Mouse (Mus musculus) spleen, embryonic (tissue): ENCODE measurements around the gene AI837181.

Experiments
- CTCF ChIA-PET: fragments of 350-600 bp; sonication (Branson Sonifier 250); formaldehyde crosslinking; loops from one replicate; lab custom pipeline; 2022; lab: Charles Lee

Gene AI837181

DNA sequence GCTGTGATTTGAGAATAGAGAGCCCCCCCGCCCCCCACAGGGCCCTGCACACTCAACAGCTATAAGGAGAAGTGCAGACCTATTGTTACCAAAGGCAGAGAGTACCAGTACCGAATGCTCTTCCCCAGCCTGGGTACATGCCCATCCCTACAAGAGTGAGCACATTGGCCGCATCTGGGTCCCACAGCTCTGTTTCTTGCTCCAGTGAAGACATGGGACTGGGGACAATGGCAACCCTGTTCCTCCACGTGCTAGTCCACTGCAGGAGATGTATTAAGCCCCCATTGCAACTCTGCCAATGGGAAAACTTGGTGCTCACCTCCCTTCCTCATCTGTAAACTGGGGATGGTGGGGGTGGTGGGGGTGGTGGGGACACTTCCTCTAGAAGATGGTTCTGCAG lies 11.1 kb upstream of the AI837181 start:
- CTCF ChIA-PET, result no interaction called here

DNA sequence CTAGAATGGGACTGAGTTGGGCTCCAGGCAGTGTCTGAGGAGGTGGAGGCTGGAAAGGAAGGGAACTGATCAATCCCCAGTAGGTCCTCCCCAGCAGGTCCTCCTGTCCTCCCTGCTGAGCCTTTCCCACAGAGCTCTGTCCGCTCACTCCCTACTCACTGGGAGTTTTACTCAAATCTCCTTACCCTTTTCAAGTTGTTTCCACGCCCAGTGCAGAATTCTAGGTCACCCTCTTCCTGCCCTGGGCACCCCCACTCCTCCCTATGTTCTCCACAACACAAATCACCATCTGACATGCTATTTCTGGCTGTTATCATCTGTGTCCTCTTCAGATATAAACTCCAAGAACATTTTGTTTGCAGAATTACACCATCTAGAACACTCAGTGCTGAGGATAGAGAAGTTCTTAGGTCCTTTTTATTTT lies 10.4 kb upstream of the AI837181 start:
- CTCF ChIA-PET, result no interaction called here

DNA sequence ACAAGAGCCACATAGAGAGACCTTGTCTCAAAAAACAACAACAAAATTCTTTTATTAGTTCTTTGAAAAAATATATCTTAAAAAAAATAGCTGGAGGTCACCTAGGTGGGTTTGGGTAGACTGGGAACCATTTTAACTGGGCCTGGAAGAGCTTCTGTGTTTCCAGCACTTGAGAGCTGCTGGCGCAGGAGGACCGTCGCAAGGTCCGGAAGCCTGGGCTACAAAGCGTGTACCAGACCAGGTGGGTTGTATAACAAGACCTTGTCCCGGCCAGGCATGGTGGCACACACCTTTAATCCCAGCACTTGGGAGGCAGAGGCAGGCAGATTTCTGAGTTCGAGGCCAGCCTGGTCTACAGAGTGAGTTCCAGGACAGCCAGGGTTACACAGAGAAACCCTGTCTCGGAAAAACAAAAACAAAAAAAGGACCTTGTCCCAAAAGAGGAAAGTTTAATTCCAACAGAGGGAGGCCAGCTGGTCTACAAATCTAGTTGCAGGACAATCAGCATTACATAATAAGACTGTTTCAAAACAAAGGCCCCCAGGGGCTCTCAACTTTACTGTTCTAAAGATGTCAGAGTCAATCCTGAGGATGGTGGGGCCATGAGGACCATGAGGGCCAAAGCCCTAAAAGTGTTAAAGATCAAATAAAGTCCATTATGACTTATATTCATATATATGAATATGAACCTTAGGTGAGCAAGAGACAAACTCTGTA lies 6.0 kb upstream of the AI837181 start:
- CTCF ChIA-PET, result no interaction called here

DNA sequence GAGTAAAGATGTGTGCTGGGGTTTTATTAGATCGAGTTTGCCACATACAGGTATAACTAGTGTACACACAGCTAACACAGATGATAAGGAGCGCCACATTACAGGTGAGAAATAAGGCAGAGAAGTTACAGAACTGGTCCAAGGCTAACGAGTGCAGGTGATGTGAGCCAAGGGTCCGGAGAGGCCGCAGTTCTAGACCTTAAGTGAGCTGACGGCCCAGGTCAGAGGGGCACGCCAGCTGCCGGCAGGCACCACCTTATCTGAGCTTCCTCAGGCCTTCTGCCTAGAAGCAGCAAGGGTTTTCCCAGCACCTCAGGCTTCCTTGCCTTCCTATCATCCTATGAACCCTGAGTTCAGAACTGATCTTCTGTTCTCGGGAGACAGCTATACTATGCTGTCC lies 5.3 kb upstream of the AI837181 start:
- CTCF ChIA-PET, result no interaction called here

DNA sequence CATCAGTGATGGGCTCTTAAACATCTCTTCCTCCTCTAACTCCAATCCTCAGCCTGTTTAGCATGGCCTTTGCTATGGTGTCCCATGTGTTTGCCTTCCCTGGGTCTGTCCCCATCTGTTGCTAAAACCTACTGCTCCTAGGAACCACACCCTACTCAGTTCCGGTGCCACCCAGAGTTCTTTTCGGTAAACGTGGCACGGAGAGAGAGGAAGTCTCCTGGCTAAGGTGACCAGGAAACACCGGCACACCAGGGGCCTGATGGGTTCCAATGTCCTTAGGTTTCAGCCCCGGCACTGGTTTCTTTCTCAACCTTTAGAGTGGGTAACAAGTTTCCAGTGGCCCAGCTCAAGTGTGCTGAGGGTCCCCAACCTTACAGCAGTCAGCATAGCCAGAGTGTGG lies 4.4 kb upstream of the AI837181 start:
- CTCF ChIA-PET, result no interaction called here

DNA sequence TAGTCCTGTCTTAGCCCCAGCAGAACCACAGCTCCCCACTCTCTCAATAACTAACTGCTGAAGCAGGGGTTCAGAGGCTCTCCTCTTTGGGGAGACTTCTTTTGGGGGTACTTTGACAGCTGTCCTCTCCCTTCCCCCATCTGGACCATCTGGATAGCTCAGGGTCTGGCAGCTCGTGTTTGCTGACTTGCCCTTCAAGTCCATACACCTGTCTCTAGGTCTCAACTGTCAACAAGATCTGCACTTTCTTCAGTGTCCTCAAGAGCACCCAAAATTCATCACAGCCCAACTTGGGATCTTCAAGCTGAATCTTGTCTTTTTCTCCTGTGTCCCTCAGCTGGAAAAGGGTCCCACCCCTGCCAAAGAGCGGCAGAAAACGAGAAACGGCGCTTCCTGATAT lies 3.2 kb upstream of the AI837181 start:
- CTCF ChIA-PET, result interaction anchor here (1.0 kb wide), 1 partner anchor 13 kb away, joined by 3 read pairs; no protein-coding TSS in a partner anchor

DNA sequence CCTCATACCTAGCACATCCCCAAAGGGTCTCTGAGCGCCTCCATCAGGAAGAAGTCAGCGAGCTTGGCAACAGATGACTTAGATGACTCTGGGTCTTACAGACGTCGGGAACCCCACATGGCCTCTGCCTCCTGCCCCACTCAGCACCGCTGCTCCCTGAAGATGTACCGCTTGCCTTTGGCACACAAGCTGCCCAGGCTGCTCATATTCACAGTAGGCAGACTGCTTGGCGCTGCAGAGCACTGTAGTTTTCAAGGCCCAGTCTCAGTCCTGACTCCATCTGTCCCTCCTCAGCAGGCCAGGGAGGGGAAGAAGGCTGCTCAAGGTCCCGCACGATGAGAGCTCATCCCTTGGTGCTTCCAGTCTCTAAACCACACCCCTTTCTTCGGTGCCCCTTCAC lies 2.7 kb upstream of the AI837181 start:
- CTCF ChIA-PET, result interaction anchor here (1.0 kb wide), 1 partner anchor 13 kb away, joined by 3 read pairs; no protein-coding TSS in a partner anchor

DNA sequence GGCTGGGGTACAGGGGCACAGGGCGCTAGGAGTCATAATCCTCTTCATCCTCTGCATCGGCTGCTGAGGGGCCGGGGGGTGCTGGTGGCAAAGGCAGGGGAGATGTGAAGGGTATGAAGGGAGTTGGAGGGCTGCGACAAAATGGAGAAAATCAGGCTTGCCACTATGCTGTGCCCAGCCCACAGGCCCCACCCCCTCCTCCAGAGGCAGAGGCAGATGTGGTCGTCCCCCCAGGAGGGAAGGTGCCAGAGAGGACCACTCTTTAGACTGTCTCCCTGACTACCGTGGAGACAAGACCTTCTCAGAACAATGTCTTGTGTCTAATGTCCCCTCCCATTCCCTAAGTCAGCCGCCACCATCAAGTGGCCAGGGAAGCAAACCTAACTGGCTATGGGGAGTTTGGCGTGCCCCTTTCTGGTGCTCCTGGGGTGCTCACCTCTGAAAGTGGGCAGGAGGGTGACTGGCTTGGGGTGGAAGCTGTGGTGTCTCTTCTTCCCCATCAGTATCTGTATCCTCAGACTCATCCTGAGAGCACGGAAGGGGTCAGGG lies 2.0 kb upstream of the AI837181 start:
- CTCF ChIA-PET, result no interaction called here

DNA sequence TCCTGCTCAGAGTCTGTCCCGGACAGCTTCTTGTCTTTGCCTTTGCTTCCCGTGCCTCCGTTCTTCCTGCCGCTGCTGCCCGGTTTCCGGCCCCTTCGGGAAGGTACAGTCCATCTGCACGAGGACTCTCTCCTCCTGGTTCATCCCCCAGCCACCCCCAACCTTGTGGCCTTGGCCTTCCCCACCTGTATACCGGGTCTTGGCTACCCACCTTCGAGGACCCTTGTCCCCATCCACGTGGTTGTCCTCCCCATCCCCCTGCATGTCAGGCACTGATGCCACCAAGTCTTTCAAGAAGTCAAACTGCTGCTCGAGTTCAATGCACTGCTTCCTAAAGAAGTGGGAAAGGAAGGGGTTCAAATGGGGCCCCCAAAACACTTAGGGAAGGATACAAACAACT lies 1.4 kb upstream of the AI837181 start:
- CTCF ChIA-PET, result interaction anchor here (1.3 kb wide), 1 partner anchor 16 kb away, joined by 5 read pairs; no protein-coding TSS in a partner anchor

DNA sequence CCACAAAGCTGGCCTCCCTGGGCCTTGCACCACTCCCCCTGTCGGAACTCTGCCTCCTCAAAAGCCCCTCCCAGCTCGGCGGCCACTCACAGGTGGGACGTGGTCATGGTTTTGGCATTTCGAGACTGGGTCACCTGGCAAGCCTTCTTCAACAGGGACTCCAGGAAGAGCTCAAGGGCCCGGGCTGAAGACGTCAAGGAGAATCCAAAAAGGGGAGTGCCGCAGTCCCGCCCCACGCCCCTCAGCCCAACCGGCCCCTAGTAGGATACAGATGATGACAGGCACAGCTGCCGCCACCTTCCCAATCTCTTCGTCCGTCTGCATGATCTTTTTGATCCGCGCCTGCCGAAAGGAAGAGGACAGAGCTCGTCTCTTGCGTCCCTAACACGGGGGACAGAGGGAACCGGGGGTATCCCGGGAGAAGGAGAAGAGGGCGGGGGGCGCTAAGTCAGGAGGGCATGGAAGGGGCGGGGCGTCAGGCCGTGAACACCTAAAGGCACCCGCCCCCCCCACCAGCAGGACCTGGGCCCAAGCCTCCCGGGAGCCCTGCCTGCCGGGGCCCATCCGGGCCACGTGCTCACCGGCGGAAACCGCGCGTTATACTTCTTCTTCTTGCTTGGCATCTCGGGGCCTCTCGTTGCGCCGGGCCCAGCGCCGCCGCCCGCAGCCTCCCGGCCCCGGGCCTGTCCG lies 707 bp upstream of the AI837181 start:
- CTCF ChIA-PET, result interaction anchor here (0.6 to 1.3 kb wide), 3 partner anchors 17 to 27 kb away, joined by 3 to 6 read pairs (median 5); no protein-coding TSS in a partner anchor

DNA sequence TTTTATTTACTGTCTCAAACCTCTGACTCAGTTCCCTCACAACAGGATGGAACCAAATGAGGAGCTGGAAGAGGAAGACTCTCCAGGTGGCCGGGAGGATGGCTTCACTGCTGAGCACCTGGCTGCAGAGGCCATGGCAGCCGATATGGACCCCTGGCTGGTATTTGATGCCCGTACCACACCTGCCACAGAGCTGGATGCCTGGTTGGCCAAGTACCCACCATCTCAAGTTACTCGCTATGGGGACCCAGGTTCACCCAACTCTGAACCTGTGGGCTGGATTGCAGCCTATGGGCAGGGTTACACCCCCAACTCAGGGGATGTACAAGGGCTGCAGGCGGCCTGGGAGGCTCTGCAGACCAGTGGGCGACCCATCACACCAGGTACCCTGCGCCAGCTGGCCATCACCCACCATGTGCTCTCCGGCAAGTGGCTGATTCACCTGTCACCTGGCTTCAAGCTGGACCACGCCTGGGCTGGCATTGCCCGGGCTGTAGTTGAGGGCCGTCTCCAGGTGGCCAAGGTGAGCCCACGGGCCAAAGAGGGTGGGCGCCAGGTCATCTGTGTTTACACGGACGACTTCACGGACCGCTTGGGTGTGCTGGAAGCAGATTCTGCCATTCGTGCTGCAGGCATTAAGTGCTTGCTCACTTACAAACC lies 1.1 kb downstream of the AI837181 start:
- CTCF ChIA-PET, result no interaction called here

DNA sequence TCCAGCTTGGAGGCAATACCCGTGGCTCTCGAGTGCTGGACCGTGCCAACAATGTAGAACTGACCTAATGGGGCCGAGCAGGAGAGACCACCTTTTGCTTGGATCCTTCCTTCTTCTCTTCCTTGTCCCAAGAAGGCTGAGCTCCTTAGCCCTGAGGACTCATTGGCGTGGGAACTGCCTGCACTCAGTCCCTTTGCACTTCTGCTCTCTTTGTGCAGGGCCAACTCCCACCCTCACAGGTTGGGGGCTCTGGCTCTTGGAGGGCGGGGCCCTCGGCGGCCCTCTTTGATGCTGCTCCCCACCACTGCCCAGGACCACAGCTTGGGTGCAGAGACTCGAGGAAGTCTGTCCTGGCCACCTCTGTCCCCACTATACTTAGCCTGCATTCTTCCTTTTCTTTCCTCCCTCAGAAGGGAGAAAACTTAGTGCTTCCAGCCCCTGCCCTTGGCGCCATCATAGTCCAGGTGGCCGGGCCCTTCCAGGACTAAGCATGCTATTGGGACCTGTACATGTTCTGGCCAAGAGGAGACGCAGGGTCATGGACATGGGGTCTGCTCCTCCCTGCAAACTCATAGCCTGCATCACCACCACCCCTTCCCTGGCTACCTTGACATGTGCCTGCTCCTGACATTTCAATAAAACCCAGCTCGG lies 1.8 kb downstream of the AI837181 start:
- CTCF ChIA-PET, result interaction anchor here (0.6 kb wide), 1 partner anchor 318 kb away, joined by 3 read pairs; no protein-coding TSS in a partner anchor

DNA sequence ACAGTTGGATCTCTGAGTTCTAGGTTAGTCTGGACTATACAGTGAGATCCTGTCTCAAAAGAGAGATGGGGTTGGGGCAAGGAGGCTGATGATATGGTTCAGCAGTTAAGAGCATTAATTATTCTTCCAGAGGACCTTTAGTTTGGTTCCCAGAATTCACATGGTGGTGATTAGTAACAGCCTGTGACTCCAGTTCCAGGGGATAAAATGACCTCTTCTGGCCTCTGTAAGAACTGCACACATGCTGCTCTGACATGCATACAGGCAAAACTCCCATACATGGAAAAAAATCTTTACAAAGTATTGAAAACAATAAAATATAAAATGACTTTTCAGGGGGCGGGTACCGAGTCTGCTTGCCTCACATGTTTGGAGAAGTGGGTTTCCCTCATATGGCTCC lies 3.1 kb downstream of the AI837181 start:
- CTCF ChIA-PET, result interaction anchor here (0.7 kb wide), 1 partner anchor 549 kb away, joined by 8 read pairs; no protein-coding TSS in a partner anchor

DNA sequence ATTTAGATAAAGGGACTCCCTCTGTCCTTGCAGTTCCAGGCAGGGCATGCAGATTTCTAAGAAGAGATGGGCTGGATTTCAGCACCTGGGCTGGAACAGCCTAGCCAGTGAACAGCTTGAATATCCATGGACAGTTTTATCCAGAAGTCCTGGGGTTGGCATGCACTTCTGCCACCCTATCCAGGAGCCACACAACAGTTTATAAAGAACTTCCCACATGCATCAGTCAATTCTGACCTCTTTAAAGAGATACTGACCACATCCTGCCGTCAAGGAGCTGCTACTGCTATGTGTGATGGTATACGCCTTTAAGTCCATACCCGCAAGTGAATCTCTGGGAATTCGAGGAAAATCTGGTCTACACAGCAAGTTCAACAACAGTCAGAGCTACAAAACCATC lies 4.3 kb downstream of the AI837181 start:
- CTCF ChIA-PET, result interaction anchor here (0.7 to 1.2 kb wide), 3 partner anchors 13 to 22 kb away, joined by 3 to 5 read pairs (median 4); no protein-coding TSS in a partner anchor

DNA sequence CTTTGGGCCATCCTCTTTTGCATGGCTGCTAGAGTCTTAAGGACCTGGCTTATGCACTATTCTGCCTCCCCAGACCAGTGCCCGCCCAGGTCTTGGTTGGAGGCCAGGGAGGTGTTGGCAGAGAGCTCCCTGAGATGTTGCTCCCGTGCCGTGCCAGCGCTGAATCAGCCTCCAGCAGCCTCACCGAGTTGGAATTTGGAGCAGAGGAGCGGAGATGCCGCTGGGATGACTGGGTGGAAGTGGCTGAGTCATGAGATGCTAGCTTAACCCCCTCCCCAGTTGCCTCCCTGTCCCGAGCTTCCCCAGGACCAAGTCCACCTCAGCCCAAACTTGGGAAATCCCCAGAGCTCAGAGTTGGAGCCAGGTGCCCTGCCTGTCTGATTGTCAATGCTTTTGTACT lies 4.9 kb downstream of the AI837181 start:
- CTCF ChIA-PET, result interaction anchor here (0.7 to 1.2 kb wide), 3 partner anchors 12 to 23 kb away, joined by 3 to 5 read pairs (median 4); no protein-coding TSS in a partner anchor

DNA sequence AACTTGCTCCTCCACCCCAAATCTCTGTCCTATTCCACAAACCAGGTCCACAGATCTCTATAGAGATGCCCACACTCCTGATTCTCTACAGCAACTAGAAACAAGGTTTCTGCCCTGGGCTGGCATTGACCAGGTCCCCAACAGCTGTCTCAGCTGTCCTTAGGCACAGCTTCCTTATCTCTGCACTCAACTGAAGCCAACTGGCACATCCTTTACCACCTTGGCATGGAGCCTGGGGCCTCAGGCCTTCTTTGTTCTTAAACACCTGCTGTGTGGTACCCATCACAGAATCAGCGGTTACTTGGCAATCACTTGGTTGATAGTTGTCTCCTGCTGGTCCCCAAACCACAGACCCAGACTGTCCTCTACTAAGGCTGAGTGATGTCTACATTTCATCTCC lies 5.5 kb downstream of the AI837181 start:
- CTCF ChIA-PET, result interaction anchor here (1.2 kb wide), 1 partner anchor 23 kb away, joined by 4 read pairs; no protein-coding TSS in a partner anchor

DNA sequence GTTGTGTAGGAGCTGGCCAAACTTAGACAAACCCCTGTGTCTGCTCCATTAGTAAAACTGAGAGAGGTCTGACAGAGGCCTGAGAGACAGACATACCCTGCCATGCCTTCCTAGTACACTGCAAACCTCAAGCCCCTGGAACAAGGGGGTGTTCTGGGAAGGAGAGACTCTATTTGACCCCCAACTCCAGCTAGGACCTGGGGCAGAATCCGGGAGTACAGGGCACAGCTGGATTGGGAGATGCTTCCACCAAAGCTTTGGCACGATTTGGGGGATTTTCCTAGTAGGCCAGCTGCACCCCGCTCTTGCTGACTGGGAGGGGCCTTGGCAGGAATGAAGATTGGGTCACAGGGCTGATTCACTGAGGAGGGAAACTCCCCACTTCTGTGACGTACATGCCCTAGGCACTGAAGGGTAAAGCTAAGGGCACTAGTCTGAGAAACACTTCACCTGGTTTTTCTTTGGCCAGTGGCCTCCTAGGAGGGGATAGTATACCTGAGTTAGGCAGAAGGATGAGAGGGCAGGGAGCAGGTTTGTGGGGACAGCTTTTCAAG lies 7.0 kb downstream of the AI837181 start:
- CTCF ChIA-PET, result interaction anchor here (2.5 kb wide), 1 partner anchor 56 kb away, joined by 9 read pairs; the partner anchor contains the start of gene Mus81

DNA sequence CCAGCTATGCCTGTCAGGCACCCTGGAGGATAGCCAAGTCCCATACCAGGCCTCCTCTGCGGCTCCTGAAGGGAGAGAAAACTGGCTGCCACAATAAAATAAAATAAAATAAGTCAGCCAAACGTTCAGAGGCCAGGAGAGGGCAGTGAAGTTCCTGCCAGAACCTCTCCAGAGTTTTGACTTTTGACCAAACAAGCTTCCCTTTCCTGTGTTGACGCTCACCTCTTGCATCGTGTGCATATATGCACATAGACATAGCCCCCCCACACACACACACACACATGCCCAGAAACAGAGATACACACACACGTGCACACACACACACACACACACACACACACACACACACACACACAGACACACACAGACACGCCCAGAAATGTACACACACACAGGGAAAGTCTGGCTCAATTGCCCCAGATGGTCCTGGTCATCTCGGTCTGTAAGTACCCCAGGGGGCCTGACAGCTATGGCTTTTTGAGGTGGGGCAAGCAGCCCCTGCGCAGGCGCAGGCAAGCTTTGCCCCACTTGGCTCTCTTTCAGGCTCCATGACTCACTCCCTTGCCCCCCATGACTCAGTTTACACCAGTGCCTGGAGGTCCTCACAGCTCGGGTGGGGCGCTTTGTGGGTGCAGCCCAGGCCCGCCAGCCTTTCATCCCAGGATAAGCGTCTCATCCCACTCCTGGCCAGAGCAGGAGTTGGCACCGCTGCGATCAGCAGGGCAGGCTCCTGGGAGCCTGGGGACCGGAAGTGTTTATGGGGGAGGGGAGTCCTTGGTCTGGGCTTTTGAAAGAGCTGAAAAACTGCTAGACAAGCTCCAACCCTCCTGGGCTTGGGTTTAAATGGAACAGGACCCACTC lies 8.3 kb downstream of the AI837181 start:
- CTCF ChIA-PET, result interaction anchor here (1.0 to 2.5 kb wide), 3 partner anchors 31 to 62 kb away, joined by 3 to 9 read pairs (median 4); partner anchors contain the start of gene Mus81

DNA sequence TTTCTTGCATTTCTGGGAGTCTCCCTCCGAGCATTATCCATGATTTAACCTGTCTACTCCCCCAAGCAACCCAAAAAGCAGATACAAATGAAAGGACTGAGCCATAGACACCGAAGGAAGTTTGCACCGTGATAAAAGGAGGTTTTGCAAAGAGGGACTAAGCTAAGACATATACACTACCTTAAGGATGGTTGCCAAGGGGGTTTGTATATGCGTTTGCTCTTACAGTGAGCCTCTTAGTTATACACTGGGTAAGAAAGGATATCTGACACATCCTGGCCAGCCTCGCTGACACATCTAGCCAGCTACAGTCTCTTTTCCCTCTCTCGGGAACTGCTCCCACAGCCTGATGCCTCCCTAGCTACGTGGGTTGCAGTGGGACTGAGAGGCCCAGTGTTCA lies 9.0 kb downstream of the AI837181 start:
- CTCF ChIA-PET, result interaction anchor here (0.7 to 2.5 kb wide), 2 partner anchors 23 to 54 kb away, joined by 3 to 9 read pairs; partner anchors contain the start of gene Mus81
